Mouse (Mus musculus): Measurements from ENCODE around the gene Mapk7.
A peak's percentile ranks its signal among the peaks of the same experiment; 100 is the strongest.

The Mapk7 gene

GRCm38 (mm10) chr11:61468534-61468933, 25.7 kb downstream of the Mapk7 start:
- Histone ChIP-seq H3K4me1 (replicated peaks; ENCODE audit: low read depth, low read length) (no peaks in the 10 kb centered on the region), H3K36me3 (ENCODE audit: insufficient read depth, low read length) (no peaks in the 10 kb centered on the region), H3K9me3 (ENCODE audit: low read length) (no peaks in the 10 kb centered on the region), H3K27me3 (ENCODE audit: insufficient read depth, low read length) (peaks cover 7% of the 10 kb centered on the region; the same call in 1 of the 2 replicates), H3K4me3 (replicated peaks; ENCODE audit: low read length) (no peak overlapping the region)
- no peak for TF ChIP-seq POU5F1 (IDR thresholded peaks at IDR 0.05; ENCODE audit: borderline replicate concordance, low read length)
- TF ChIP-seq NANOG (IDR thresholded peaks at IDR 0.05; ENCODE audit: borderline replicate concordance, low read length) = no peak
- TF ChIP-seq CTCF (conservative IDR thresholded peaks at IDR 0.05; ENCODE audit: low read length) = no peak

DNA sequence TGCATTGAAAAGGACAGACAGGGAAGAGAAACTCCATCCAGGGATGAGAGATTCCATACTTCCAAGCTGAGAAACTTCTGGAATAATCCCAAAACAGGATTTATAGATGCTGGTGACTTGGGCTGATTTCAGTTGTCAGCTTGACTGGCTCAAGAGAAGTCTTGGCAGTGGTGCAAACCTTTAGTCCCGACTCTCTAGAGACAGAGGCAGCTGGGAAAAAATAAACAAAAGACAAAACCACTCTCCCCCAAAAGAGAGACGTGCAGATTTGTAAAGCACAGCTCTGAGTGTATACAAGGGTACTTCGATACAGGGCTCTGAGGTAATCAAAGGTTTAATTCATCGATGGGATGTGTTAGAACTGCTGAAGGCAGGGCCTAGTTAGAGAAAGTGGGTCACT, 28.8 kb downstream of the Mapk7 start:
- H3K36me3 ChIP-seq (ENCODE audit: insufficient read depth, low read length) = no peaks in the 10 kb centered on the region
- H3K4me1 ChIP-seq (replicated peaks; ENCODE audit: low read depth, low read length) = no peaks in the 10 kb centered on the region
- peaks cover 12% of the 10 kb centered on the region; the same call in 1 of the 2 replicates for H3K27me3 ChIP-seq (ENCODE audit: insufficient read depth, low read length)
- TF ChIP-seq POU5F1 (IDR thresholded peaks at IDR 0.05; ENCODE audit: borderline replicate concordance, low read length) (no peak), CTCF (conservative IDR thresholded peaks at IDR 0.05; ENCODE audit: low read length) (no peak), NANOG (IDR thresholded peaks at IDR 0.05; ENCODE audit: borderline replicate concordance, low read length) (no peak)
- no peak overlapping the region for H3K4me3 ChIP-seq (replicated peaks; ENCODE audit: low read length)
- peaks cover 4% of the 10 kb centered on the region; the same call in 1 of the 2 replicates for H3K9me3 ChIP-seq (ENCODE audit: low read length)

DNA sequence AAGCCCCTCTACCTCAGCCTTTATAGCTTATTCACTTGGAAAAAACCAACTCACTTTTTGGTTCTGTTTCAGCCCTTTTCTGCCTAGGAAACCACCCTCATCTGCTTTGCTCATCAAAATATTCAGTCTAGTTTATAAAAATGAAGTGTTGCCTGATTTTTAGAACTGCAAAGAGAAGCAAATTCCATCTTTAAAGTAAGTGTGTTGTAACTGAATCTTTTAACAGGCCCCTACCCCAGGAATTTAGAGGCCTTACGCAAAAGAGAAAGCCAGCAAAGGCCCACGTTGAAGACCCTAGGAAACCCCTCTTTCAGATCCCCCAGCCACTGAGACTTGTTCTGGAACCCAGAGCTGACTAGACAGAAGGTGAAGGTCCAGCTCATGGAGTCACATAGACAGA, 30.1 kb downstream of the Mapk7 start:
- no peak overlapping the region for H3K4me3 ChIP-seq (replicated peaks; ENCODE audit: low read length)
- H3K36me3 ChIP-seq (ENCODE audit: insufficient read depth, low read length) = no peaks in the 10 kb centered on the region
- H3K27me3 ChIP-seq (ENCODE audit: insufficient read depth, low read length) = peaks cover 7% of the 10 kb centered on the region; the same call in 1 of the 2 replicates
- H3K4me1 ChIP-seq (replicated peaks; ENCODE audit: low read depth, low read length) = no peaks in the 10 kb centered on the region
- no peak for TF ChIP-seq POU5F1 (IDR thresholded peaks at IDR 0.05; ENCODE audit: borderline replicate concordance, low read length)
- TF ChIP-seq NANOG (IDR thresholded peaks at IDR 0.05; ENCODE audit: borderline replicate concordance, low read length) = no peak
- no peak for TF ChIP-seq CTCF (conservative IDR thresholded peaks at IDR 0.05; ENCODE audit: low read length)
- H3K9me3 ChIP-seq (ENCODE audit: low read length) = peaks cover 8% of the 10 kb centered on the region; the same call in 1 of the 2 replicates

DNA sequence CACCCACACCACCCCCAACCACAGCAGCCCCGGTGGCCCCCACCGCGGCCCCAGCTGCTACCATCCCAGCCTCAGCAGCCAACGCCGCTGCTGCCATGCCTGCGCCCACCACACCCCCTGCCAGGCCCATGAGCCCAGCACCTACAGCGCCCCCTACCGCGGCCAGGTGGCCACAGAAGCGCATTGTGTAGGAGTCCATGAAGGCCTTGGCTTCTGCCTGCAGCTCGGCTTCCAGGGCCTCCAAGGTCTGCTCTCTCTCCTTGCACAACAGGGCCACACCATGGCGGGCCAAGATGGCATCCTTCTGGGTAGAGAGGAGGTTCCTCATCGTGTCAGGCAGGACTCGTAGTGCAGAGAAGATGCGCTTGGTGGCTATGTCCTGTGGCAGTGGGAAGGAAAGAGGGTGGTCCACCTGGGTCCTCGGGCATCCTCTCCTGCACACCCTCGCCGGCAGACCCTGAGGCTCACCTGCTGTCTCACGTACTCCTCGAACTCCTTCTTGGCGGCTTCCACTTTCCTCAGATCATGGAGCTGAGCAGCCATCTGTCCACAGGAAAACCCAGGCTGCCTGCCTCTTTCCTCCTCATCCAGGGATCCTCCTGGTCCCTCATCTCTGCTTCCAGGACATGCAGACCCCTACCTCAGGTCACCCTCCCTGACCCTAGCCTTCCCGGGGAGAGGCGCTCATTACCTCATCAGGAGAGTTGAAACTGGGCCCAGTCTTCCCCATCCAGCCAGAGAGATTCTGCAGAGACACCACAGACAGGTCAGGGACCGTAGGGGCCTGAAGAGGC, 44.5 kb downstream of the Mapk7 start:
- Histone ChIP-seq H3K9me3 (ENCODE audit: low read length) (no peaks in the 10 kb centered on the region), H3K4me3 (replicated peaks; ENCODE audit: low read length) (peak overlapping the region; percentile 57), H3K36me3 (ENCODE audit: insufficient read depth, low read length) (no peaks in the 10 kb centered on the region), H3K27me3 (ENCODE audit: insufficient read depth, low read length) (peaks cover 63% of the 10 kb centered on the region), H3K4me1 (replicated peaks; ENCODE audit: low read depth, low read length) (peaks cover 56% of the 10 kb centered on the region)
- TF ChIP-seq NANOG (IDR thresholded peaks at IDR 0.05; ENCODE audit: borderline replicate concordance, low read length) (no peak), CTCF (conservative IDR thresholded peaks at IDR 0.05; ENCODE audit: low read length) (peak; percentile 39)

DNA sequence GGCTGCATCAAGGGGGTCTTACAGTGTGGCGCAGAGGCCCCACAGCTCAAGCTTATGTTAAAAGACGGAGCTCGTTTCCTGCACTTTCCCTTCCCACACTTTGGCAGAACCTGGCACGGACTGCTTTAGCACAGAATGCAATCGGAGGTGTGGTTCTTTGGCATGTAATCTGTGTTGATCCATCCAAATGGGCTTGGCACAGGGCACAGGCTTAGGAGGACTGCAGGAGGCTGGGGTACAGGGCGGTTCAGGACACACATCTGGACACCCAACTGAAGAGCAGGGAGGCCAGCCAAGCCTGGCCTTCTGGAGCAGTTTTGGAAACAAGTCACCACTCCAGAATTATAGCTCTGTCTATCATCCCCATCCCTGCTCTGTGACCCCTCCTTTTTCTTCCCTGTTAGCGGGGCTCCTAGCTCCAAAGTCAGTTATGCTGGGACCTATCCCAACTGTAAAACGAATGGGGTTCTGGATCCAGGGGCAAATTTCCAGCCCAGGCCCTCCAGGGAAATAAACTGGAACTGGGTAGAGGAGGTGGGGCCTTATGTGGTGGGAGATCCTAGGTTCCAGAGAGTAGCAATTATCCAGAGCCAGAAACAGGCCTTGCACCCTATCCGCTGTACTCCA, 45.5 kb downstream of the Mapk7 start:
- H3K27me3 ChIP-seq (ENCODE audit: insufficient read depth, low read length) = peaks cover 61% of the 10 kb centered on the region
- peaks cover 50% of the 10 kb centered on the region for H3K4me1 ChIP-seq (replicated peaks; ENCODE audit: low read depth, low read length)
- no peaks in the 10 kb centered on the region for H3K9me3 ChIP-seq (ENCODE audit: low read length)
- H3K4me3 ChIP-seq (replicated peaks; ENCODE audit: low read length) = peak overlapping the region; percentile 57; the same call in 1 of the 2 replicates
- TF ChIP-seq POU5F1 (IDR thresholded peaks at IDR 0.05; ENCODE audit: borderline replicate concordance, low read length) (no peak), NANOG (IDR thresholded peaks at IDR 0.05; ENCODE audit: borderline replicate concordance, low read length) (no peak), CTCF (conservative IDR thresholded peaks at IDR 0.05; ENCODE audit: low read length) (no peak)
- no peaks in the 10 kb centered on the region for H3K36me3 ChIP-seq (ENCODE audit: insufficient read depth, low read length)

DNA sequence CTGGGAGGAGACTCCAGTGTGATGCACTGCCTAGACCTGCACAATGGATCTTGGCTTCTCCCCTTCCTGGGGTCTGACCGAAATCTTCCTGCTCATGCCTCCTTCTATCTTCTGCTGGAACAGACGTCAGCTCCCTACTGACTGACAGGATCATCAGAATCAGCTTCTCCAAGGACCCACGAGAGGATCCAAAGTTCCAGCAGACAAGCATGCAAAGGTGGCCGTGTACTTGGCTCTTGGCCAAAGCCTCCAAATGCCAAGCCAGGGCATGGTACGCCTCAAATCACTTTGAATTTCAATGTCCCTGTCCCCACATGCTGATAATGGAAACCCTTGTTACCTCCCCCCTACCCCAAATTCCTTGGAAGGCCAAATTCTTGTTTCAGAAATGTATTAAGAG, 46.2 kb downstream of the Mapk7 start:
- Histone ChIP-seq H3K9me3 (ENCODE audit: low read length) (no peaks in the 10 kb centered on the region), H3K4me1 (replicated peaks; ENCODE audit: low read depth, low read length) (peaks cover 43% of the 10 kb centered on the region), H3K4me3 (replicated peaks; ENCODE audit: low read length) (no peak overlapping the region), H3K36me3 (ENCODE audit: insufficient read depth, low read length) (no peaks in the 10 kb centered on the region), H3K27me3 (ENCODE audit: insufficient read depth, low read length) (peaks cover 55% of the 10 kb centered on the region)
- TF ChIP-seq NANOG (IDR thresholded peaks at IDR 0.05; ENCODE audit: borderline replicate concordance, low read length) (no peak), CTCF (conservative IDR thresholded peaks at IDR 0.05; ENCODE audit: low read length) (no peak), POU5F1 (IDR thresholded peaks at IDR 0.05; ENCODE audit: borderline replicate concordance, low read length) (no peak)

- H3K36me3 ChIP-seq (ENCODE audit: insufficient read depth, low read length) = no peaks in the 10 kb centered on the region
- H3K27me3 ChIP-seq (ENCODE audit: insufficient read depth, low read length) = peaks cover 47% of the 10 kb centered on the region
These were observed 46.9 kb downstream of the Mapk7 start for GRCm38 (mm10) chr11:61447296-61447695.

GRCm38 (mm10) chr11:61443807-61444206, 50.4 kb downstream of the Mapk7 start:
- H3K27me3 ChIP-seq (ENCODE audit: insufficient read depth, low read length) = peaks cover 19% of the 10 kb centered on the region
- H3K4me1 ChIP-seq (replicated peaks; ENCODE audit: low read depth, low read length) = peaks cover 22% of the 10 kb centered on the region
- H3K36me3 ChIP-seq (ENCODE audit: insufficient read depth, low read length) = no peaks in the 10 kb centered on the region
- TF ChIP-seq POU5F1 (IDR thresholded peaks at IDR 0.05; ENCODE audit: borderline replicate concordance, low read length) (no peak), NANOG (IDR thresholded peaks at IDR 0.05; ENCODE audit: borderline replicate concordance, low read length) (no peak), CTCF (conservative IDR thresholded peaks at IDR 0.05; ENCODE audit: low read length) (no peak)
- no peaks in the 10 kb centered on the region for H3K9me3 ChIP-seq (ENCODE audit: low read length)
- H3K4me3 ChIP-seq (replicated peaks; ENCODE audit: low read length) = no peak overlapping the region

More at GRCm38 (mm10) chr11:61447296-61447695, 46.9 kb downstream of the Mapk7 start:
- Histone ChIP-seq H3K4me1 (replicated peaks; ENCODE audit: low read depth, low read length) (peaks cover 40% of the 10 kb centered on the region), H3K9me3 (ENCODE audit: low read length) (no peaks in the 10 kb centered on the region), H3K4me3 (replicated peaks; ENCODE audit: low read length) (0 out of 2 replicates have a peak overlapping the region, but pooled peaks have one; percentile 2)
- TF ChIP-seq NANOG (IDR thresholded peaks at IDR 0.05; ENCODE audit: borderline replicate concordance, low read length) = no peak
- TF ChIP-seq CTCF (conservative IDR thresholded peaks at IDR 0.05; ENCODE audit: low read length) = no peak
- no peak for TF ChIP-seq POU5F1 (IDR thresholded peaks at IDR 0.05; ENCODE audit: borderline replicate concordance, low read length)
